Mouse (Mus musculus) MEL (cell line): Measurements from ENCODE around the gene Jak3.
"Not testable (repeated sequence)": the region's sequence is repeated elsewhere in the genome, so short reads cannot be mapped to it uniquely, and the experiment has no call there.

Experiments
- CHD1 ChIP-seq: IDR thresholded peaks from 2 replicates; pipeline ENCODE4 v1.6.1; 2012; ENCODE audit warnings: low read depth, mild to moderate bottlenecking, inconsistent platforms, low read length, improper control_type of control experiment
- CTCF ChIP-seq, 3 experiments: IDR thresholded peaks in 2 of 3; conservative IDR thresholded peaks in 1 of 3; 2 replicates each; pipeline ENCODE4 v1.5.1; 2011 to 2012; ENCODE audit warnings: low read length in 3 of 3, low read depth in 2 of 3, mild to moderate bottlenecking in 2 of 3, improper control_type of control experiment in 1 of 3, inconsistent platforms in 1 of 3, mixed read lengths in 1 of 3, moderate library complexity in 1 of 3; ENCODE audit not compliant: control insufficient read depth in 1 of 3, insufficient read depth in 1 of 3, poor library complexity in 1 of 3, severe bottlenecking in 1 of 3
- EP300 ChIP-seq, 2 experiments: IDR thresholded peaks; 2 replicates each; pipeline ENCODE4 v1.6.1; 2011; ENCODE audit warnings: improper control_type of control experiment in 2 of 2, low read length in 2 of 2, low read depth in 1 of 2, mild to moderate bottlenecking in 1 of 2
- GATA1 ChIP-seq: IDR thresholded peaks from 2 replicates; pipeline ENCODE4 v1.6.1; 2011; ENCODE audit warnings: low read depth, low read length, improper control_type of control experiment
- MAX ChIP-seq: IDR thresholded peaks from 2 replicates; pipeline ENCODE4 v1.6.1; 2011; ENCODE audit warnings: low read length, improper control_type of control experiment
- NRF1 ChIP-seq: IDR thresholded peaks from 2 replicates; pipeline ENCODE4 v1.6.1; 2014; ENCODE audit warnings: low read depth, mild to moderate bottlenecking, inconsistent platforms, low read length, improper control_type of control experiment, moderate library complexity; ENCODE audit not compliant: poor library complexity, insufficient read depth, severe bottlenecking
- POLR2A ChIP-seq, 2 experiments: IDR thresholded peaks; 2 replicates each; pipeline ENCODE4 v1.6.1; 2011 to 2012; ENCODE audit warnings: low read length in 2 of 2, mild to moderate bottlenecking in 2 of 2, control low read depth in 1 of 2, improper control_type of control experiment in 1 of 2, low read depth in 1 of 2, moderate library complexity in 1 of 2; ENCODE audit not compliant: control insufficient read depth in 1 of 2, insufficient read depth in 1 of 2, poor library complexity in 1 of 2
- POLR2AphosphoS2 ChIP-seq: IDR thresholded peaks from 2 replicates; pipeline ENCODE4 v1.6.1; 2011; ENCODE audit warnings: low read length, improper control_type of control experiment
- TCF12 ChIP-seq: IDR thresholded peaks from 2 replicates; pipeline ENCODE4 v1.6.1; 2014; ENCODE audit warnings: low read depth, mild to moderate bottlenecking, inconsistent platforms, low read length, improper control_type of control experiment, moderate library complexity

- TF ChIP-seq CTCF (IDR thresholded peaks at IDR 0.05 in 2 of 3, conservative IDR thresholded peaks at IDR 0.05 in 1 of 3; ENCODE audit: control insufficient read depth in 1 of 3, insufficient read depth in 1 of 3, low read depth in 2 of 3, low read length in 3 of 3, poor library complexity in 1 of 3, severe bottlenecking in 1 of 3); MAX; NRF1; CHD1; GATA1; EP300 (IDR thresholded peaks at IDR 0.05; ENCODE audit: low read depth in 1 of 2, low read length in 2 of 2); POLR2AphosphoS2; TCF12; POLR2A (IDR thresholded peaks at IDR 0.05; ENCODE audit: control insufficient read depth in 1 of 2, insufficient read depth in 1 of 2, low read depth in 1 of 2, low read length in 2 of 2, poor library complexity in 1 of 2): not testable (repeated sequence)
These were observed 62.2 kb downstream of the Jak3 start for GRCm38 (mm10) chr8:71738316-71738715.
